Mouse (Mus musculus): Measurements from ENCODE around the gene Nhp2. TPM values are rescaled to one million over a fixed set of nuclear protein-coding genes. Genes with fewer than 3 reads are reported as not detected.

The Nhp2 gene
- 101 and 103 TPM in 2 replicates for polyA plus RNA-seq (2016; fragmentation: Nextera tagmentation; extraction: Ambion mirVana)

- Histone ChIP-seq H3K4me3 (peak within 1 kb of the TSS; percentile 90), H3K36me3 (peaks cover 27% of the 10 kb centered on the region), H3K9me3 (replicated peaks) (no peaks in the 10 kb centered on the region), H3K9ac (peak within 1 kb of the TSS; percentile 70), H3K4me2 (replicated peaks) (peak within 1 kb of the TSS; percentile 81), H3K27me3 (no peaks in the 10 kb centered on the region), H3K27ac (no peak within 1 kb of the TSS), H3K4me1 (peaks cover 26% of the 10 kb centered on the region)
- peak; percentile 95 for ATAC-seq (ENCODE audit: low FRiP score)
- under 1% methylated on average over 51 of the region's 51 CpGs for WGBS
Observed at GRCm38 (mm10) chr11:51619409-51620060, at the start of gene Nhp2. Gene Nhp2, plus strand, starts transcription at chr11:51619735.

- Histone ChIP-seq H3K27me3 (no peaks in the 10 kb centered on the region), H3K4me2 (replicated peaks) (no peak overlapping the region), H3K4me3 (no peak overlapping the region), H3K9ac (no peak overlapping the region), H3K9me3 (replicated peaks) (no peaks in the 10 kb centered on the region), H3K36me3 (no peaks in the 10 kb centered on the region; the same call in 1 of the 2 replicates), H3K4me1 (peaks cover 7% of the 10 kb centered on the region), H3K27ac (no peak overlapping the region)
- no peak for ATAC-seq (ENCODE audit: low FRiP score)
- WGBS: 82% methylated on average over 4 of the region's 4 CpGs
Observed at GRCm38 (mm10) chr11:51576454-51576853, 43.1 kb upstream of the Nhp2 start.

DNA sequence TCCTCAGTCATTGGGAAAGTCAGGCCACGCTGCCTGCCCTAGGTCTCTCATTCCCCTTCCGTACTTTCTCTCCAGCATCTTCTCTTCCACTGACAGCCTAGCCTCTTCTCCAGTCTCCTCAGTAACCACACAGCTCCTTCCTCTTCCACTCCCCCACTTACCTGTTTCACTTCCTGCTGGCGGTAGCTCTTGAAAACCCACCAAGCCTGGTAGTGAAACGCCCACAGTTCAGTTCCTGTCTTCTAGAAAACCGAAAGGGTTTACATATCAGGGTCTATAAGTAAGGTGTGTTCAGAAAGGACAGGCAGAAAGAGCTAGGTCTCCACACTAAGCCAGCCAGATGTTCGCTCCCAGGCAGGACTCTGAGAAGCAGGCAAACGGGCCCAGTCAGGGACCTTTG, 41.9 kb upstream of the Nhp2 start:
- Histone ChIP-seq H3K36me3 (no peaks in the 10 kb centered on the region; the same call in 1 of the 2 replicates), H3K4me3 (no peak overlapping the region), H3K9me3 (replicated peaks) (no peaks in the 10 kb centered on the region), H3K4me1 (peaks cover 3% of the 10 kb centered on the region; the same call in 1 of the 2 replicates), H3K4me2 (replicated peaks) (no peak overlapping the region), H3K9ac (no peak overlapping the region), H3K27ac (no peak overlapping the region), H3K27me3 (no peaks in the 10 kb centered on the region)
- no peak for ATAC-seq (ENCODE audit: low FRiP score)
- WGBS: 86% methylated on average over 7 of the region's 7 CpGs

DNA sequence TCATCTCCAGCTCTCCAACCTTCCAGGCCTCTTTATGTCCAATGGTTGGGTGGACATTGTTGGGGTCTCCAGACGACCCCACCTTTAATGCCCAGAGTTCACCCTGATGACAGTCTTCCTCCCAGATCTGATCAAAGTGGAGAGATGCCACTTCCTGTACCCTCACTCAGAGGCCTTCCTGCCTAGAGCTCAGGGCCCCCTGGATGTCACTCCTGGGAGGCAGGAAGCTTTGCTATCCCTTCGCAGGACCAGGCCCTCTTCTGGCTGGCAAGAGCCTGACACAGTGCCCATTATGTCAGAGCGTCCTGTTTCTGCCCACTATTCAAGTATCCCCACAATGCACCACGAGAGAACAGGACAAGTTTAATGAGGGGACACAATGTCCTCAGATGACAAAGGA, 40.5 kb upstream of the Nhp2 start:
- H3K27ac ChIP-seq: no peak overlapping the region
- H3K4me3 ChIP-seq: no peak overlapping the region
- H3K4me2 ChIP-seq (replicated peaks): no peak overlapping the region
- ATAC-seq (ENCODE audit: low FRiP score): no peak
- peaks cover 9% of the 10 kb centered on the region for H3K4me1 ChIP-seq
- H3K9me3 ChIP-seq (replicated peaks): no peaks in the 10 kb centered on the region
- 55% methylated on average over 4 of the region's 4 CpGs for WGBS
- H3K9ac ChIP-seq: no peak overlapping the region
- H3K36me3 ChIP-seq: no peaks in the 10 kb centered on the region; the same call in 1 of the 2 replicates
- H3K27me3 ChIP-seq: no peaks in the 10 kb centered on the region

DNA sequence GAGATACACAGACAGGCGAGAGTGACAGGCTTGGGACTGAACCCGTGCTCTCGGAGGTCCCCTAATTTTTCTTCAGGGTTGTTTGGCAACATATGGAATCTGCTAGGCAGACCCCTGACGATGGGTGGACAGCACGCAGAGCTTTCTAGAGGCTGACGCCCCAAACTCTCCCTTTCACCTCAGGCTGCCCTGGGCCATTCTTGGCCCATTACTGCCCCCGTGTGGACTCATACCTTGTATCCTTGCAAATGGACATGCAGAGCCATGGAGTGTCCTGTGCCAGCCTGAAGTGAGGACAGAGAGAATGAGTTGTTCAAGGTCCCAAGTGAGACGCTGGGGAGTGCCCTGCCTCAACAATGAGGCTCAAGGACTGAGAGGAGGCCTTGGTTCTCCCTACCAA, 36.8 kb upstream of the Nhp2 start:
- H3K27me3 ChIP-seq: no peaks in the 10 kb centered on the region
- no peak overlapping the region for H3K4me2 ChIP-seq (replicated peaks)
- peaks cover 21% of the 10 kb centered on the region for H3K4me1 ChIP-seq
- H3K4me3 ChIP-seq: no peak overlapping the region
- no peak overlapping the region for H3K9ac ChIP-seq
- ATAC-seq (ENCODE audit: low FRiP score): no peak
- no peak overlapping the region for H3K27ac ChIP-seq
- peaks cover 16% of the 10 kb centered on the region for H3K36me3 ChIP-seq
- 24% methylated on average over 8 of the region's 8 CpGs for WGBS
- no peaks in the 10 kb centered on the region for H3K9me3 ChIP-seq (replicated peaks)

GRCm38 (mm10) chr11:51584057-51584430, 35.5 kb upstream of the Nhp2 start:
- Histone ChIP-seq H3K4me3 (peak overlapping the region; percentile 58), H3K27me3 (no peaks in the 10 kb centered on the region), H3K4me1 (peaks cover 21% of the 10 kb centered on the region), H3K27ac (peak overlapping the region; percentile 90), H3K9ac (peak overlapping the region; percentile 60), H3K36me3 (peaks cover 29% of the 10 kb centered on the region), H3K4me2 (replicated peaks) (peak overlapping the region; percentile 84), H3K9me3 (replicated peaks) (no peaks in the 10 kb centered on the region)
- WGBS: 9% methylated on average over 9 of the region's 9 CpGs
- no peak; the same call in 1 of the 2 replicates for ATAC-seq (ENCODE audit: low FRiP score)

DNA sequence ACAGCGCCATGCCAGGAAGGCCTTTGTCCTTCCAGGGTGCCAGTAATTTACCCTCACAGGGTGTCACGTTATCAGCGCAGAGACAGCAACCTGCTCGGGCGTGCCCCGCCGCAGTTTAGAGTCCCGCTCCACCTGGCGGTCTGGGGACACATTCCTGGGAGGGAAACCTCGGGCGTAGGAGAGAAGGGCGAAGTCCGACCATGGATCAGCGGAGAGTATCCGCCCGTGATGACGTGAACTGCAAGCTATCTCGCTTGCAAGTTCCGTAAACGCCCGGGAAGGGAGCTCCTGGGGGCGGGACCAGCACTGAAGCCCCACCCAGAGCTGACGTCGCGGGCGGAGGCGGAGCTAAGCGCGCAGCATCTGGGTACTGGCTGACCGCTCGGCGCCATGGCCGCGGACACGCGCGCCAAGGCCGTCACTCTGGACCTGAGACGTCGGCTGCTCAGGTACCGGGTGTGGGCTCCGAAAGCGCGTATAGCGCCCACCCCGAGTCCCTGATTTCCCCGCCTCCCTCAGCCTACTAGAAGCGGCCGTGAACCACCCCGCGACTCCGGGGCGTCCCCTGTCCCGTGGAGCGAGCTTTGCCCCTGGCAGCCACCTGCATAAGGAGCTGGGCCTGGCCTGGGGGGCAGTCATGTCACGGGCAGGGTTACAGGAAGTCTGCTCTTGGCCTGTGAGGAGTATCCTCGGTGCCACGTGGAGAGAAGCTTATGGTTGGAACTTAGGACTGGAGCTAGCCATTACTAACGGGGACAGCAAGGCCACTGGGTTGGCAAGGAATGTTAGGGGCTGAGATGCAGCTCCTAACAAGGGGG, 34.9 kb upstream of the Nhp2 start, which contains the start of gene Phykpl:
Phykpl (plus strand) TSS at position 327 of the 818 bp plus-strand sequence.
- Histone ChIP-seq H3K36me3 (peaks cover 35% of the 10 kb centered on the region), H3K27ac (peak within 1 kb of the TSS; percentile 90), H3K4me3 (peak within 1 kb of the TSS; percentile 58), H3K27me3 (no peaks in the 10 kb centered on the region), H3K9me3 (replicated peaks) (no peaks in the 10 kb centered on the region), H3K4me1 (peaks cover 21% of the 10 kb centered on the region), H3K4me2 (replicated peaks) (peak within 1 kb of the TSS; percentile 84), H3K9ac (peak within 1 kb of the TSS; percentile 81)
- WGBS: under 1% methylated on average over 59 of the region's 59 CpGs
- peak; percentile 93 for ATAC-seq (ENCODE audit: low FRiP score)

DNA sequence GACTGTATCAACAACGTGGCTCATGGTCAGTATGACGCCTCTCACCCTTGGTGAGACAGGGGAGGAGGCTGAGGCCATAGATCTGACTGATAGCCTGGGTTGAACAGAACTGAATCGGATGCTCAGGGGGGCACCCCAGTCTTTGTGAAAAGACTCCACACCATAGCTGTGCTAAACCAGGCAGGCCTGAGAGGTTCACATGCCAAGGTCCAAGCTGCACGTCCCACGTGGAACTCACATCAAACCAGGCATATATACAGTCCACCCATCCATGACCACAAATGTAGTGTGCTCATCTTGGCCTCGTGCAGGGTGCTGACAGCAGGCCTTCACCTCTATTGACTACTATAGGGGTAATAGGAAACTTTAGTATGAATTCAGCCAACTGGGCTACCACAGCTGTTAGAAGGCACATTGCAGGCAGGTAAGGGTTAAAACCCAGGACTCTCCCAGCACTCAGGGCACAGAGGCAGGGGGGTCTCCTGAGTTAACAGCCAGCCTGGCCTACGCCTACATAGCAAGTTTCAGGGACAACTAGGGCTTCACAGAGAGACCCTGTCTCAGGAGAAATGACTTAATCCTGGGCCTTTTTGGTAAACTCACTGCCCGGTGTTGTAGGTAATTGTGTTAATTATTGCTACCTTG, 33.8 kb upstream of the Nhp2 start:
- no peaks in the 10 kb centered on the region for H3K27me3 ChIP-seq
- 69% methylated on average over 8 of the region's 8 CpGs for WGBS
- peaks cover 46% of the 10 kb centered on the region for H3K36me3 ChIP-seq
- ATAC-seq (ENCODE audit: low FRiP score): peak; percentile 0; the same call in 1 of the 2 replicates
- H3K9ac ChIP-seq: 0 out of 2 replicates have a peak overlapping the region, but pooled peaks have one; percentile 81
- peak overlapping the region; percentile 58 for H3K4me3 ChIP-seq
- H3K27ac ChIP-seq: peak overlapping the region; percentile 90; the same call in 1 of the 2 replicates
- no peaks in the 10 kb centered on the region for H3K9me3 ChIP-seq (replicated peaks)
- peaks cover 21% of the 10 kb centered on the region for H3K4me1 ChIP-seq
- H3K4me2 ChIP-seq (replicated peaks): peak overlapping the region; percentile 84

- ATAC-seq (ENCODE audit: low FRiP score): no peak
- WGBS: 91% methylated on average over 13 of the region's 13 CpGs
- H3K9ac ChIP-seq: no peak overlapping the region
- H3K4me2 ChIP-seq (replicated peaks): no peak overlapping the region
- H3K36me3 ChIP-seq: peaks cover 53% of the 10 kb centered on the region
- H3K4me1 ChIP-seq: peaks cover 21% of the 10 kb centered on the region
- no peak overlapping the region for H3K4me3 ChIP-seq
- H3K9me3 ChIP-seq (replicated peaks): no peaks in the 10 kb centered on the region
- H3K27me3 ChIP-seq: no peaks in the 10 kb centered on the region
- H3K27ac ChIP-seq: no peak overlapping the region
Observed at GRCm38 (mm10) chr11:51586411-51586810, 33.1 kb upstream of the Nhp2 start.

DNA sequence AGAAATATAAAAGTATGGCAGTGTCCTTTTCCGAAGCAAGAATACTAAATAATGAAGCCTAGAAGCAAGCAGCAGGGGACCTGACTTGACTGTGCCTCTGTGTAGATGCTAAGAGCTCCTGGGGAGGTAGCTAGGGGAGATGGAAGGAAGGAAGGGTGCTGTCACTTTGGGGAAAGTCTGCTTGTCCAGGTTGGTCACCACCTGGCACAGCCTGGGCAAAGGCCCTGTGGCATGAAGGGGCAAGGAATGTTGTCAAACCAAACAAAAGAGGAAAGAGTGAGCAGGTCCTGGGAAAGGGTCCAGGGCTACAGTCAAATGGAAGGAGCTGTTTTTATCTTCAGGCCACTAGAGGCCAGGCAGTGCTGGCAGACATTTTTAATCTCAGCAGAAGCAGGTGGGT, 32.5 kb upstream of the Nhp2 start:
- 97% methylated on average over 1 of the region's 1 CpGs for WGBS
- no peak overlapping the region for H3K4me2 ChIP-seq (replicated peaks)

DNA sequence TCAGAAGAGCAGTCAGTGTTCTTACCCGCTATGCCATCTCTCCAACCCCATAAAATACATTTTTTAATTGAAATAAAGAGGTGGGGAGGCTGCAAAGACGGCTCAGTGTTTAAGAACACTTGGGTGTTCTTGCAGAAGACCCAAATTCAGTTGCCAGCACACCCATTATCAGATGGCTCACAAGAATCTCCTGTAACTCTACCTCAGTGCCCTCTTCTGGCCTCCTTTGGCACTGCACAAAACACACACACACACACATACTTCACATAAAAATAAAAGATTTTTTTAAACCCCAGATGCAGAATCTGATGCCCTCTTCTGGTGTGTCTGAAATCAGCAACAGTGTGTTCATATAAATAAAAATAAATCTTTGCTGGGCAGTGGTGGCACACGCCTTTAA, 30.7 kb upstream of the Nhp2 start:
- Histone ChIP-seq H3K9me3 (replicated peaks) (no peaks in the 10 kb centered on the region), H3K27ac (no peak overlapping the region), H3K4me3 (no peak overlapping the region), H3K27me3 (no peaks in the 10 kb centered on the region), H3K4me1 (peaks cover 17% of the 10 kb centered on the region), H3K4me2 (replicated peaks) (no peak overlapping the region), H3K9ac (no peak overlapping the region), H3K36me3 (peaks cover 77% of the 10 kb centered on the region)
- ATAC-seq (ENCODE audit: low FRiP score): no peak
- WGBS: 98% methylated on average over 3 of the region's 3 CpGs

More for the DNA sequence above, 32.5 kb upstream of the Nhp2 start:
- no peaks in the 10 kb centered on the region for H3K27me3 ChIP-seq
- H3K9ac ChIP-seq: no peak overlapping the region
- no peaks in the 10 kb centered on the region for H3K9me3 ChIP-seq (replicated peaks)
- no peak overlapping the region for H3K4me3 ChIP-seq
- H3K36me3 ChIP-seq: peaks cover 59% of the 10 kb centered on the region
- no peak overlapping the region for H3K27ac ChIP-seq
- peaks cover 21% of the 10 kb centered on the region for H3K4me1 ChIP-seq
- ATAC-seq (ENCODE audit: low FRiP score): no peak

DNA sequence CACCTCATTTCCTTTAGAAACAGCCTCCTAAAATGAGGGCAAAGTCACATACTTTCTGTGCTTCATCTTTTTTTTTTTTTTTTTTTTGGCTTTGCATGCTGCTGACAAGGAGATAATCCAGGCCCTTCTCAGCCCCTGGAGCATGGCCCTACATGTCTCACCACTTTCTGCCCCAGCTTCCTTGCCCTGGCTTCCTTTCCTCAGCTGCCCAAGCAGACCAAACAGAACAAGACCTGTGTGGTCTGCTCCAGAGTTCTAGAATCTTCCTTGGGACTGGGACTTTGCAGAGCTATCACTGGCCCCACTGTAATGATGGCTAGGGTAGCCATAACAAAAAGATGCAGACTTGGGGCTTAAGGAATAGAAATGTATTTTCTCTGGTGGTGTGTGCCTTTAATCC, 29.5 kb upstream of the Nhp2 start:
- Histone ChIP-seq H3K27me3 (no peaks in the 10 kb centered on the region), H3K4me1 (peaks cover 13% of the 10 kb centered on the region), H3K9me3 (replicated peaks) (no peaks in the 10 kb centered on the region), H3K9ac (no peak overlapping the region), H3K4me3 (no peak overlapping the region), H3K36me3 (peaks cover 87% of the 10 kb centered on the region), H3K4me2 (replicated peaks) (no peak overlapping the region), H3K27ac (no peak overlapping the region)
- no peak for ATAC-seq (ENCODE audit: low FRiP score)
